Mouse (Mus musculus) lung, adult 2 months (tissue): Measurements from ENCODE around the gene Cdc42bpa.

Experiments used
- CTCF ChIP-seq: fragments of 200-500 bp; IDR thresholded peaks from 2 replicates; pipeline ENCODE4 v1.5.1; 2011; ENCODE audit warnings: mild to moderate bottlenecking, low read length, control low read depth; ENCODE audit not compliant: insufficient read depth
- POLR2A ChIP-seq: fragments of 200-500 bp; IDR thresholded peaks from 2 replicates; pipeline ENCODE4 v1.6.1; 2011; ENCODE audit warnings: low read depth, mild to moderate bottlenecking, control low read depth, low read length, borderline replicate concordance; ENCODE audit errors: extremely low read depth

- TF ChIP-seq CTCF: no peak
- no peak for TF ChIP-seq POLR2A
Measured at GRCm38 (mm10) chr1:180021463-180022296, 61.4 kb downstream of the Cdc42bpa start.
